Mouse (Mus musculus) heart, embryonic 16.5 days (tissue): ENCODE measurements at regions not wholly inside any gene's neighbourhood (a gene's known extent, or its start where the extent isn't known, plus 50 kb on each side); places are given as distances from the start of the nearest gene placed in this dataset.

Experiments used
- ATAC-seq: fragments of 200-750 bp; cut with Nextera tagmentation; replicated peaks from 2 replicates; pipeline ENCODE4 v1.8.0; 2017; ENCODE audit warnings: moderate number of reproducible peaks; ENCODE audit not compliant: insufficient read depth, low FRiP score; ENCODE audit errors: extremely low read depth
- H3K27ac ChIP-seq: fragments of 300-500 bp; sonication (generic); 2 replicates; pipeline ENCODE4 v1.5.1; 2014; ENCODE audit warnings: mild to moderate bottlenecking, low read length, control low read depth, moderate library complexity
- H3K27me3 ChIP-seq: fragments of 300-500 bp; sonication (generic); 2 replicates; pipeline ENCODE4 v1.6.1; 2014; ENCODE audit warnings: low read length, mixed read lengths; ENCODE audit not compliant: control insufficient read depth, insufficient read depth
- H3K36me3 ChIP-seq: fragments of 300-500 bp; sonication (generic); 2 replicates; pipeline ENCODE4 v1.6.1; 2014; ENCODE audit not compliant: control insufficient read depth, insufficient read depth
- H3K4me1 ChIP-seq: fragments of 300-500 bp; sonication (generic); 2 replicates; pipeline ENCODE4 v1.6.1; 2014; ENCODE audit warnings: low read length, mixed read lengths; ENCODE audit not compliant: control insufficient read depth, insufficient read depth
- H3K4me2 ChIP-seq: fragments of 300-500 bp; sonication (generic); 2 replicates; pipeline ENCODE4 v1.6.1; 2014; ENCODE audit warnings: low read depth, mild to moderate bottlenecking, control low read depth, low read length
- H3K4me3 ChIP-seq: fragments of 300-500 bp; sonication (generic); 2 replicates; pipeline ENCODE4 v1.5.1; 2014; ENCODE audit warnings: mild to moderate bottlenecking, control low read depth, low read length
- H3K9ac ChIP-seq: fragments of 300-500 bp; sonication (generic); 2 replicates; pipeline ENCODE4 v1.6.1; 2014; ENCODE audit warnings: low read length, control low read depth
- H3K9me3 ChIP-seq: fragments of 300-500 bp; sonication (generic); replicated peaks from 2 replicates; pipeline ENCODE4 v1.6.1; 2016; ENCODE audit warnings: low read length; ENCODE audit not compliant: control insufficient read depth
- WGBS: fragments of 180-500 bp; shearing (Covaris S2); extraction: QIAGEN DNeasy Blood & Tissue Kit; methylation state at CpG from one replicate; pipeline ENCODE4 v1.1.7; 2014; 5-methylcytosine and 5-hydroxymethylcytosine counted together

DNA sequence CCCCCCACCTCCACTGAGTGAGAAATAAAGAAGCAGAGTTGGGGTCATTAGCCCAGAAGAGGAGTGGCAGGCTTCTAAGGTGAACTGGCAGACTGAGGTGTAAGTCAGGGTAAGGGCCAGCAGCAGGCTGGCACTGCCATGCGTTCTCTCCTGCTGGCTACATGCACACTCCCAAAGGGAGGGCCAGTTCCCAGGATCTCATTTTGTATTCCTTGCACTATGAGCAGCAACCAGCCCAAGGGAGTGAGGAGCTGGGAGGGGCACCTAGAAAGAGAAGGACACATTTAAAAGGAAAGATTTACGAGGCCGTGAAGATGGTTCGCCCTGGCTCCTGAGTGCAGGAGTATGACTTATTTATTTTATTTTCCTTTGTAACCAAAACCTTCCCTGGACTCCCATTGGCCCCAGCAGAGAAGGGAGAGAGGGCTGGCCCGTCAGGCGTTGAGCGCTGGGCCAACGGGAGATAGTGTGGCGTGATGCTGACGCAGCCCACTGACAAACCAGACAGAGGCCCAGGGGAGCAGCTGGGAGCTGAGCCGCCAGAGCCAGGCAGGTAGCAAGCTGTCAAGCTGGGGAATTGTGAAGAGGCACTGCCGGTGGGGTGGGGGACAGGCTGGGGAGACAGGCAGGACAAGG lies 166.8 kb upstream of the Klf7 start:
- H3K36me3 ChIP-seq = no peaks in the 10 kb centered on the region

GRCm38 (mm10) chr1:64287068-64287467 lies 165.0 kb upstream of the Klf7 start:
- H3K27ac ChIP-seq = no peak overlapping the region
- H3K27me3 ChIP-seq = no peaks in the 10 kb centered on the region
- H3K4me1 ChIP-seq = peaks cover 5% of the 10 kb centered on the region
- no peak overlapping the region for H3K9ac ChIP-seq
- 69% methylated on average over 2 of the region's 2 CpGs for WGBS
- H3K4me2 ChIP-seq = no peak overlapping the region
- no peak for ATAC-seq
- H3K4me3 ChIP-seq = no peak overlapping the region
- no peaks in the 10 kb centered on the region for H3K9me3 ChIP-seq
- H3K36me3 ChIP-seq = no peaks in the 10 kb centered on the region

More for the DNA sequence above, 166.8 kb upstream of the Klf7 start:
- Histone ChIP-seq H3K27ac (no peak overlapping the region), H3K4me1 (peaks cover 5% of the 10 kb centered on the region), H3K4me2 (peak overlapping the region; percentile 32), H3K4me3 (no peak overlapping the region), H3K27me3 (no peaks in the 10 kb centered on the region), H3K9ac (no peak overlapping the region), H3K9me3 (no peaks in the 10 kb centered on the region)
- WGBS = 32% methylated on average over 12 of the region's 12 CpGs
- ATAC-seq = no peak

DNA sequence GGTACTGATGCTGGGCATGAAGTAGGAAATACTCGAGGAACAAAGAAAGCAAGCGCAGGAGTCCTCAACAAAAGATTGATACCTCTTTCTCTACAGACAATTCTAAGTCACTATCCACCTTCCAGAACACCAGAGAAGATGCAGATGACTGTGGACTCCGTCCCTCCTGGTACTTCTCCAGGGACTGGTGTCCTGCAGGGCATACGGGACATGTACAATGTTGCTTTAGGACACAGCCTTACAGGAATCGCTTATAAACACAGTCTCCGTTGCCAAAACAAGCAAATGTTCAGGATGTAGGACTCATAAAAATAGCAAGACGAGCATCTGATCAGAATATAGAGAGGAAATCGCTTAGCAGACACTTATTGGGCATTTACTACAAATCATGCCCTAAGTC lies 162.6 kb upstream of the Klf7 start:
- no peak overlapping the region for H3K27ac ChIP-seq
- WGBS = 62% methylated on average over 8 of the region's 8 CpGs

GRCm38 (mm10) chr1:64275865-64276264 lies 153.8 kb upstream of the Klf7 start:
- Histone ChIP-seq H3K4me3 (no peak overlapping the region), H3K9me3 (no peaks in the 10 kb centered on the region), H3K9ac (no peak overlapping the region), H3K36me3 (no peaks in the 10 kb centered on the region), H3K27me3 (no peaks in the 10 kb centered on the region), H3K4me2 (no peak overlapping the region), H3K27ac (no peak overlapping the region), H3K4me1 (no peaks in the 10 kb centered on the region)
- no peak for ATAC-seq

More for the DNA sequence above, 162.6 kb upstream of the Klf7 start:
- Histone ChIP-seq H3K4me3 (no peak overlapping the region), H3K4me2 (no peak overlapping the region), H3K4me1 (peaks cover 5% of the 10 kb centered on the region), H3K9me3 (no peaks in the 10 kb centered on the region), H3K9ac (no peak overlapping the region), H3K36me3 (no peaks in the 10 kb centered on the region), H3K27me3 (no peaks in the 10 kb centered on the region)
- no peak for ATAC-seq

DNA sequence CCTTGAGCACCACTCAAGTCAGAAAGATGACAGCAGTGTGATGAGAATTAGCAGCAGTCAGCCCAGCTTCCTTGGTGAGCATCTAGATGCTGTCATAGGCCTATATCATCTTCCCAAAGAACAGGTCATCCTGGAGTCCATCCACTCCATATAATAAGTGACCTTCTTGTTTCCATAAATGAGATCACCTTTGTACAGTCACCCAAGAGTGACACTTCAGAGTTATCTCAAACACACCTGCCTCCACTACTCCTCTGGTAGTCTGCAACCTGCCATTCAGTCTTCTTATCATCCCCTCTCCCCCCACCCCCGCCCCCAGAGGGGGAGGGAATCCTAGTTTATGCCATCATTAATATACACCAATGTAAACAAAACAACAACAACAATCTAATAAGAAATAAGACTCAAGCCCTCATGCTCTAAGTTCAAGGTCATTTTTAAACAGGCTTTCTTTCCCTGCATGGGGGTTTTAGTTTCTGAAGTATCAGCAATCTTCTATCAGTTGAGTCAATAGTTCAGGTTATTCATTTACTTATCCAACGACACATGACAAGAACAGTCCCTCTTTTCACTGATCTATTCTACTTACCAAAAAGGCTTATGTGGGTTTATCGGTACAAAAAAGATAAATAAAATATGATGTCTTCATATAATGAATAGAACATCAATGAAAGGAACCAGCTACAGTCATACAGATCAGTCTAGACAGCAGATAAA lies 153.2 kb upstream of the Klf7 start:
- H3K9me3 ChIP-seq = no peaks in the 10 kb centered on the region
- no peaks in the 10 kb centered on the region for H3K4me1 ChIP-seq
- ATAC-seq = no peak
- no peak overlapping the region for H3K4me2 ChIP-seq
- no peaks in the 10 kb centered on the region for H3K27me3 ChIP-seq
- 71% methylated on average over 3 of the region's 3 CpGs for WGBS
- H3K27ac ChIP-seq = no peak overlapping the region
- no peak overlapping the region for H3K9ac ChIP-seq
- no peaks in the 10 kb centered on the region for H3K36me3 ChIP-seq
- no peak overlapping the region for H3K4me3 ChIP-seq

DNA sequence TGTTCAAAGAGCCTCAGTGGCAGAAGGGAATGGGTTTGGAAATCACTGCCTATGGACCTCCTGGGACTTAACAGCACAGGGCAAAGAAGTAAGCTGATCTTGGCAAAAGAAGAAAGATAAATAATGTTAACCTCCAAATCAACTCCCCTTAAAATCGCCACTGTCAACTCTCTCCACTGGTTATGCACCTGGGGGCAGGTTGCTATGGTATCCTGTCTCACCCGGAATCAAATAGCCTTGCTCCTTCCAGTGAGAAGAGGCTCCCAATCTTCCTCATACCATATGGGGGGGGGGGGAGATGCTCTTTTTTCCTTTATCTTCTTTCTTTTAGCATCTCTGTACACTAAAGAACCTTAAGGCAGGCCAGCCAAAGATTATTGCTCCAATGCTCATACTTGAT lies 135.2 kb upstream of the Klf7 start:
- Histone ChIP-seq H3K27ac (no peak overlapping the region), H3K27me3 (no peaks in the 10 kb centered on the region)
- 61% methylated on average over 2 of the region's 2 CpGs for WGBS

GRCm38 (mm10) chr1:64255554-64256295 lies 133.6 kb upstream of the Klf7 start:
- Histone ChIP-seq H3K4me1 (no peaks in the 10 kb centered on the region), H3K9ac (no peak overlapping the region), H3K27ac (no peak overlapping the region), H3K9me3 (no peaks in the 10 kb centered on the region), H3K27me3 (no peaks in the 10 kb centered on the region), H3K4me3 (no peak overlapping the region), H3K36me3 (no peaks in the 10 kb centered on the region), H3K4me2 (no peak overlapping the region)
- WGBS = 84% methylated on average over 14 of the region's 14 CpGs
- no peak for ATAC-seq

More for the DNA sequence above, 135.2 kb upstream of the Klf7 start:
- ATAC-seq = no peak
- H3K9ac ChIP-seq = no peak overlapping the region
- H3K9me3 ChIP-seq = no peaks in the 10 kb centered on the region
- no peak overlapping the region for H3K4me2 ChIP-seq
- no peaks in the 10 kb centered on the region for H3K4me1 ChIP-seq
- no peaks in the 10 kb centered on the region for H3K36me3 ChIP-seq
- H3K4me3 ChIP-seq = no peak overlapping the region

DNA sequence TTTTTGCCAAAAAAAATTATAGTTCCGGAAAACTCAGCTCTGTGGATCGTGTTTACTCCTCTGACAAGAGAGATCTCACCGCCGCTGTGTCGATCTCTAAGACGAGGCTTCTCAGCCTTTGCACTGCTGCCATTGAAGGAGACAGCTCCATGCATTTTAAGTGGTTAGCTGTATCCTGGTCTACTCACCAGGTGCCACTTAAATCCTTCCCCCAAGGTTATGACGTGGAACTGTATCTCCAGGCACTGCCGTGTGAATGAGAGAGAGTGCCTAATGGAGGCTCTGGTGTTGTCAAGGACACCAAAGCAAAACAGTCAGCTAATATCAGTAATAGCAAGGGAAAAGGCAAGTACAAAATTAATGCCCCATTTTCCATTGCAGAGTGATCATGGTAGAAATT lies 132.6 kb upstream of the Klf7 start:
- Histone ChIP-seq H3K4me2 (no peak overlapping the region), H3K27me3 (no peaks in the 10 kb centered on the region), H3K9ac (no peak overlapping the region), H3K36me3 (no peaks in the 10 kb centered on the region), H3K27ac (no peak overlapping the region), H3K4me3 (no peak overlapping the region), H3K9me3 (no peaks in the 10 kb centered on the region), H3K4me1 (no peaks in the 10 kb centered on the region)
- ATAC-seq = no peak
- WGBS = 84% methylated on average over 8 of the region's 8 CpGs

- Histone ChIP-seq H3K27ac (no peak overlapping the region), H3K4me3 (no peak overlapping the region), H3K4me2 (no peak overlapping the region), H3K27me3 (no peaks in the 10 kb centered on the region), H3K4me1 (no peaks in the 10 kb centered on the region), H3K9ac (no peak overlapping the region), H3K9me3 (no peaks in the 10 kb centered on the region), H3K36me3 (no peaks in the 10 kb centered on the region)
- WGBS = 77% methylated on average over 8 of the region's 8 CpGs
- no peak for ATAC-seq
These were observed 131.9 kb upstream of the Klf7 start for GRCm38 (mm10) chr1:64253996-64254395.
